Mouse (Mus musculus) spleen, postnatal 10 days (tissue): ENCODE measurements around the gene Mki67.
"Not testable (repeated sequence)": the region's sequence is repeated elsewhere in the genome, so short reads cannot be mapped to it uniquely, and the experiment has no call there.

ENCODE experiments used
- DNase-seq, 2 experiments: peaks; one replicate each; pipeline ENCODE4 v3.0.0; 2021 to 2022; ENCODE audit warnings: low spot score in 2 of 2

Mki67 gene

GRCm38 (mm10) chr7:135716968-135717557, 902 bp upstream of the Mki67 start:
- DNase-seq, result peak; percentile 41 to 54

GRCm38 (mm10) chr7:135716445-135716877, 300 bp upstream of the Mki67 start:
- DNase-seq, result peak; percentile 81 to 94

- peak in 1 of 2 experiments; percentile 43 for DNase-seq
Observed at GRCm38 (mm10) chr7:135715166-135715565, 995 bp downstream of the Mki67 start.

GRCm38 (mm10) chr7:135713326-135713725, 2.8 kb downstream of the Mki67 start:
- peak in 1 of 2 experiments; percentile 29 for DNase-seq

GRCm38 (mm10) chr7:135712534-135712933, 3.6 kb downstream of the Mki67 start:
- no peak for DNase-seq

- no peak for DNase-seq
Observed at GRCm38 (mm10) chr7:135710702-135711101, 5.5 kb downstream of the Mki67 start.

- DNase-seq, result no peak
Observed at GRCm38 (mm10) chr7:135705753-135706152, 10.4 kb downstream of the Mki67 start.

- DNase-seq, result no peak
Observed at GRCm38 (mm10) chr7:135705083-135705482, 11.1 kb downstream of the Mki67 start.

GRCm38 (mm10) chr7:135704251-135704650, 11.9 kb downstream of the Mki67 start:
- DNase-seq, result no peak

GRCm38 (mm10) chr7:135703600-135704148, 12.5 kb downstream of the Mki67 start:
- no peak for DNase-seq

- DNase-seq, result not testable (repeated sequence)
Observed at GRCm38 (mm10) chr7:135699351-135699750, 16.8 kb downstream of the Mki67 start.

GRCm38 (mm10) chr7:135698362-135698761, 17.8 kb downstream of the Mki67 start:
- DNase-seq, result no peak

- peak in 1 of 2 experiments; percentile 9 for DNase-seq
Observed at GRCm38 (mm10) chr7:135697021-135697740, 19.0 kb downstream of the Mki67 start.

GRCm38 (mm10) chr7:135696127-135696526, 20.0 kb downstream of the Mki67 start:
- no peak for DNase-seq

- DNase-seq, result peak in 1 of 2 experiments; percentile 12
Observed at GRCm38 (mm10) chr7:135694796-135695195, 21.4 kb downstream of the Mki67 start.

GRCm38 (mm10) chr7:135694130-135694529, 22.0 kb downstream of the Mki67 start:
- no peak for DNase-seq

GRCm38 (mm10) chr7:135691941-135692340, 24.2 kb downstream of the Mki67 start:
- no peak for DNase-seq

- no peak for DNase-seq
Observed at GRCm38 (mm10) chr7:135689396-135689795, 26.8 kb downstream of the Mki67 start.

- peak in 1 of 2 experiments; percentile 38 for DNase-seq
Observed at GRCm38 (mm10) chr7:135684938-135685337, 31.2 kb downstream of the Mki67 start.

- DNase-seq, result peak in 1 of 2 experiments; percentile 40
Observed at GRCm38 (mm10) chr7:135684098-135684497, 32.1 kb downstream of the Mki67 start.

- DNase-seq, result peak; percentile 72 to 87
Observed at GRCm38 (mm10) chr7:135680334-135680733, 35.8 kb downstream of the Mki67 start.

GRCm38 (mm10) chr7:135676722-135677121, 39.4 kb downstream of the Mki67 start:
- no peak for DNase-seq

GRCm38 (mm10) chr7:135673576-135673975, 42.6 kb downstream of the Mki67 start:
- no peak for DNase-seq
